Mouse (Mus musculus) cerebral cortex, adult 2 months (tissue): ENCODE data around the gene Gsg1l.

Experiments used
- WGBS: fragments of 180-500 bp; shearing (Covaris S2); methylation state at CpG from one replicate; pipeline ENCODE4 v1.1.7; 2018; 5-methylcytosine and 5-hydroxymethylcytosine counted together

The Gsg1l gene

DNA sequence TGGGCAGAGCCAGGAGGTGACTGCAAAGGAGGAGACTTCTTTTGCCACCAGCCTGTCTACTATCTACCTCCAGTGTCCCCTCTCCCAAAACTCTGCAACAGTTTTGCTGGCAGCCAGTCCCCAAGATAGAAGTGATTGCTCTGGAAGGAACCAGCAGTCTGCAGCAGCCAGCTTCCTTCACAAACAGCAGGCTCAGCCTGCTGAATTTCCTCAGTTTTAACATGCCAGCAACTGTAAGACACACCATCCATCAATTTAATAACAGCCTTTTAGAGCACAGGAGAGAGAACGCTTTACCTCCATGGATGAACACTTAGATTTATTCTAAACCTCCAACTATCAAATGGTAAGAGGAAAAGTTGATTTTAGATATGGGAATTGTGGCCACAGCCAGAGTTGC, 218.2 kb downstream of the Gsg1l start:
- WGBS = 95% methylated on average over 1 of the region's 1 CpGs

DNA sequence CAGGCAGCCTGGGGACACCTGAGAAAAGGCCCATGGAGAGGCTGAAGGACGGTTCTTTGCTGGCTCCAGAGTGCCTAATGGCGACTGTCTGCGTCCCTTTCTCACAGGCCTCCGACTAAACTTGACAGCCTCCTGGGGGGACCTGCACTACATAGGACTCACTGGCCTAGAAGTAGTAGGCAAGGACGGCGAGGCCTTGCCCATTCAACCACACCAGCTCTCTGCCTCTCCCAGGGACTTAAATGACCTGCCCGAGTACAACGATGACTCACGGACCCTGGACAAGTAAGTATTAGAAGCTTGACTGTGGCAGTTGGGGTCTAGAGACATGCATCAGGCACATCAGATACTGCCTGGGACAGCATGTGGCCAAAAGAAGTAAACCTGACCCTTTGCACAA, 221.8 kb downstream of the Gsg1l start:
- WGBS = 95% methylated on average over 9 of the region's 9 CpGs

DNA sequence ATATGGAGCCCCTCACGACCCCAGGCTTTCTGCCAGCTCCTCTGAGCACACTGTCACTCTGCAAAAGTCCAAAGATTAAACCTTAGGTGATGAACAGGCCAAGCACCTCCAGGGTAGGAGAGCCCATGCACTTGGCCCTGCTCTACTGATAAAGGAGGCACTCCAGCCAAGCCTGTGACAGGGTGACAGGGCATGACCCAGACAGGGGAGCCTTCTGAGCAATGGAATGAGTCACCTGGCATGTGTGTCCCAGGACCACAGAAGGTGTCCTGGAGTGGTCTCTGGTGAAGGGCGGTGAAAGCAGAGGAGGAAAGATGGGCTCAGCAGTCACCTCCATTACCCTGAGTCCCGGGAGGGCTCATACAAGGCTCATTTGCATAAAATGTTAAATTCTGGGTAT, 222.6 kb downstream of the Gsg1l start:
- 84% methylated on average over 3 of the region's 3 CpGs for WGBS

DNA sequence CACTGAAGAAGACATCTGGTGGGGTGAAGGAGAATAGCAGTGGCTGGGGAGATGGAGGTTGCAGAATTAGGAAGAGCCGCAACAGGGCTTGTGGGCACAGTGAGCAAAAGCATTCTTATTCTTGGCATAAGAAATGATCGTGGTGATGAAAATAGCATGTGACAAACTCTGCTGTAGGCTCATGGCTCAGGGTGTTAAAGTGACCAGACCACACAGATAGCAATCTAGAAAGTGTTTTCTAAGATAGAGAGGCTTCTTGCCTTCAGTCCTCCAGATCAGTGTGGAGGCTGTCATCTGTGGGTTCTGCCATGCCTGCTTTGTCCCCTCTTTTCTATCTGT, 234.7 kb downstream of the Gsg1l start:
- WGBS = 44% methylated on average over 2 of the region's 2 CpGs

DNA sequence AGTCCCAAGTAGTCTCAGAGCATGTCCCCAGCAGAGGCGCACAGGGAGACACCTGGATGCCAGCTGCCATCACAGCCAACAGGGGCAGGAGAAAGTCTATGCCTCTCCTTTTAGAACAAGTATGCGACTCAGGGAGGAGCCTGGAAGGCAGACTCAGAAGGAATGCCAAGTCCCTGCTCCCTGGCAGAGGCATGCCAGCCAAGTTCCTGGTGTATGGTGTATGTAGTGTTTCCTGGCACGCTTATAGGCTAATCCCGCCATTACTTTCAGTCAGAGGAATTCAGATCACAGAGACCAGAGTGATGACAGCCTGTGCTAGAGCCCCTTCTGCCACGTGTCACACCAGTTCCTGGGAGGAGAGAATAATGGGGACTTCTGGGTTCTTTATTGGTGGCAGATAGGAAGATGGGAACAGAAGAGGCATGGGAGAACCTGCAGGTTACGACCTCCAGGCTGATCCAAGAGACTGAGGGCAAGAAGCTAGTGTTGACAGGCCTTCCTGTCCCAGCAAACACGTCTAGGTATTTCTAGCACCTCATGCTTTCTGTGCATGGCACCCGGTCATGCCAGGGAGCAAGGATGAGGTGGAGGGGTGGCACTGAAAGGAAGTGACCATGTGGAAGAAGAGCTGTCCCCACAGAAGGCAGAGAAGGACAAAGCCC, 235.2 kb downstream of the Gsg1l start:
- 53% methylated on average over 8 of the region's 8 CpGs for WGBS

DNA sequence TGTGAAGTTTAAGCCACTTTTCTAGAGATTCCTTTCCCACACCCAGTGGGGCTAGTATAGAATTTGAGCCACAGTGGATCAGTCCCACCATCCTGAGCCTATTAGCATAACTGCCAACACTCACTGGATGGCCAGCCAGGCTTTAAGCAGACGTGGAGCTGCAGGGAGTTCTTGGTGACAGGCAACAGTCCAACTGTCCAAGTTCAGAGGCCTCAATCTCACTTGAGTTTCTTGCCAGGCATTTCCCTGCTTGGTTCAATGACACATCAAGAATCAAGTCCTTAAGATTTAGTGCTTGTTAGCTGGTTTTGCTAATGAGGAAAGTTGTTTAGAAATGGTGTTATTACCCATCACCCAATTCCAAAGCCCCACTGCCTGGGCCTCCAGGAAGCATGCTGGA, 236.6 kb downstream of the Gsg1l start:
- WGBS = 68% methylated on average over 1 of the region's 1 CpGs

DNA sequence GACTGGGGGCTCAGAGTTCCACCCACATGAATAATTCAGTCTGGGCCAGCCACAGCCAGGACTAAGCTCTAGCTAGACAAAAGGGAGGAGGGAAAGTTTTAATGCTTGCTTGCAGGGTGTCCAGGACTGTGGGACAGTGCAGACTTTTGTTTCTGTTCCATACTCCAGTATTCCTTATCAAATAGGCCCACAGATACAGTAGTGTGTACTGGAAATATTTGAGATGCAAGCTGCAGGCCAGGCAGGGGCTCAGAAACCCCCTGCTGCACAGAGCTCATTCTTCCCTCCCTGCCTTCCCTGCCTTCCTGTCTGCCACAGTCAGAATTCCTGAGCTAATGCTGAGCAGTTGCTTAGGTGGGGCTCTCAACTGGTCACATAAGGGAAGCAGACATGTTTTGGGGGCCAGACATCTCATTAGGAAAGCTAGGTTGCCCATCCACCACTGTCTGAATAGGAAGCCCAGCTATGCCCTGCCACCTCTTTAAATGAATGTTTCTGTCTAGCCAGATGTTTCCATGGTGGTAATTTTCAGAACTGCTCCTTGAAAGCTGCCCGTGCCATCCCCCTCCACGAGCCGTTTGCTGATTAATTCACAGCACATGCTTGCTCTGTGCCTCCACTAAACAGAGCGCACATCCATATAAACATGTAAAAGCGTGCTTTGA, 244.0 kb downstream of the Gsg1l start:
- WGBS = 67% methylated on average over 5 of the region's 5 CpGs

DNA sequence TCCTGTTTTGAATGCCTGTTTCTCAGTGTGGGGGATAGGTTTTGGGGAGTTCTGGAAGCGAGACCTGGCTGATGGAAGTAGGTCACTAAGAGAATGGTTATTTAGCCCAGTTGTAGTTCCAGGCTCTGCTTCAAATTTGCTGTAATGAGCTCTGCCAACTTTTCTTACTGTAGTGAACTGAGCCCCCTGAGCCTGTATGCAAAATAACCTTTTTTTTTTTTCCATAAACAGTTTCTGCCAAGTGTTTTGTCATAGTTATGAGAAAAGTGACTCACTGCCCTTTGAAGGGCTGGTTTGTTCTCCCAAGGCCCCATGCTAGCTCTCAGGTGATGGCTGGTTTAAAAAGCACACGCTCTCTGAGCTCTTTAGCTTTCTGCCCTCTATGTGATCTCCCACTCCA, 248.7 kb downstream of the Gsg1l start:
- 88% methylated on average over 2 of the region's 2 CpGs for WGBS

DNA sequence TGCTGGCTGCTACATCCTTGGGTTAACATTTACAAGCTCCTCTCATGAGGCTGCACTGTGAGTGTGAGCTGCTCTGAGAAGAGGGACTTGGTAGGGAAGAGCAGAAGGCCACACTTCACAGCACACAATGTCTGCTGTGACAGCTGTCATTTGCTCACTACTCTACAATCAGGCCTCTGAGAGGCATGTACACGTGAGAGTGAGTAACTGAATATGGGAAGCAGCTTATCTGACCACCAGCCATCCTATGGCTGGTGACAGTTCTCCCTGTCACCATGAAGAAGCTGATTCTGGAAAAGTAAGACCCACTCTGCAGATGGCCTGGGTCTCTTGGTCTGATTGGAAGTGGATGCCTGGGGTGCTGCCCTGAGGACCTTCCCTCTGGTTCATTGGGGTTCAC, 249.4 kb downstream of the Gsg1l start:
- 73% methylated on average over 1 of the region's 1 CpGs for WGBS

DNA sequence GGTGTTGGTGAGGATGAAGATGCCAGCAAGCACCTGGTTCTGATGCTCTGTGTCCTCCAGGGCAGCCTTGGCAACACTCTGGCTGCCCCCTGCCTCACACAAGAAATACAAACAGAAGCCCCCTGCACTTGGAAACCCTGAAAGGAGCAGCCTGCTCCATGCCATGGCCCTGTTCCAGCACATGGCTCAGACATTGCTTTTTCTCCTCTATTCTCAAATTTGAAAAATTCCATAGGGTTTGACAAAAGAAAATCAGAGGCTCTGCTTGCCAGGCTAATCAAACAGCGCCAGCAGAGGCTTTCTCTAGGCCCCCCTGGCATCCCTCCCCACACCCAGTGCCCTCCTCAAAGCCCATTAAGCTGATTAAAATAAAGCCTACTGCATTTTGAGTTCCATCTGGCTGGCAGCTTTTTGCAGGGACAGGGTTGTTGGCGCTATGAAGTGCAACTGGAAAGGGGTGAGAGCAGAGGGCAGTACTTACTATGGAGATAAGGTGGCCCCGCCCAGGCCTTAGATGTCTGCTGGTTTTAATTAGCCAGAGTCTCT, 253.0 kb downstream of the Gsg1l start:
- WGBS = 69% methylated on average over 3 of the region's 3 CpGs

DNA sequence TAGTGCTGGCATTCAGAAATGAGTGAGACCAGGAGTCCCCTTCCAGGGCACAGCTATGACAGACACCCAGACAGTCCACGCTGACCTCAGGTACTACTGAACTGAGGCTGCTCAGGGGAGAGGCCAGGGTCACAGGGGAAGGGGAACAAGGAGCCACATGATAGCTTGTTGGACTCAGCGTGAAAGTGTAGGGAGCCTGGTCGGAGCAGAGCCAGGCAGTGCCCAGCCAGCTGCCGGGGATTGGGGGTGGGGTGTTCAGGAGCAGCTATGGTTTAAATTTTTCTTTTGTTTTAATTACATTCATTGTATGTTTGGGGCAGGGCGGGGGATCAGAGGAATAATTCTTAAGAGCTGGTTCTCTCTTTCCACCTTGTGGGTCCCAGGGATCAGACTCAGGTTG, 253.7 kb downstream of the Gsg1l start:
- WGBS = 88% methylated on average over 5 of the region's 5 CpGs
